Mouse (Mus musculus) MEL (cell line): ENCODE measurements around the gene Nrip3. TPM values are rescaled to one million over a fixed set of nuclear protein-coding genes. Genes with fewer than 3 reads are reported as not detected.

ENCODE experiments used
- DNase-seq: peaks from one replicate; pipeline ENCODE4 v3.0.0; 2011; ENCODE audit warnings: low read depth, low spot score
- H3K27ac ChIP-seq: 2 replicates; pipeline ENCODE4 v1.5.1; 2012; ENCODE audit warnings: low read depth, mild to moderate bottlenecking, control low read depth, low read length, moderate library complexity; ENCODE audit not compliant: control insufficient read depth
- H3K27me3 ChIP-seq, 2 experiments: fragments of 150-350 bp in 1 of 2; sonication (generic) in 1 of 2; 2 replicates each; pipeline ENCODE4 v1.6.1; 2012; ENCODE audit warnings: low read length in 2 of 2, mild to moderate bottlenecking in 2 of 2, improper control_type of control experiment in 1 of 2, moderate library complexity in 1 of 2; ENCODE audit not compliant: insufficient read depth in 2 of 2, control insufficient read depth in 1 of 2
- H3K36me3 ChIP-seq, 2 experiments: 2 replicates each; pipeline ENCODE4 v1.6.1; 2012 to 2014; ENCODE audit warnings: low read length in 2 of 2, improper control_type of control experiment in 1 of 2, inconsistent platforms in 1 of 2, mild to moderate bottlenecking in 1 of 2; ENCODE audit not compliant: insufficient read depth in 2 of 2, control insufficient read depth in 1 of 2
- H3K4me1 ChIP-seq, 2 experiments: fragments of 150-350 bp in 1 of 2; sonication (generic) in 1 of 2; 2 replicates each; pipeline ENCODE4 v1.6.1; 2012; ENCODE audit warnings: low read length in 2 of 2, improper control_type of control experiment in 1 of 2, mild to moderate bottlenecking in 1 of 2; ENCODE audit not compliant: insufficient read depth in 2 of 2, control insufficient read depth in 1 of 2
- H3K4me3 ChIP-seq, 2 experiments: fragments of 150-350 bp in 1 of 2; sonication (generic) in 1 of 2; 2 replicates each; pipeline ENCODE4 v1.5.1; 2012; ENCODE audit warnings: low read depth in 2 of 2, low read length in 2 of 2, mild to moderate bottlenecking in 2 of 2, moderate library complexity in 2 of 2, control low read depth in 1 of 2, improper control_type of control experiment in 1 of 2; ENCODE audit not compliant: control insufficient read depth in 1 of 2, insufficient read depth in 1 of 2
- H3K79me2 ChIP-seq: 2 replicates; pipeline ENCODE4 v1.6.1; 2012; ENCODE audit warnings: mild to moderate bottlenecking, low read length, moderate library complexity; ENCODE audit not compliant: control insufficient read depth, poor library complexity, insufficient read depth
- H3K9ac ChIP-seq: 2 replicates; pipeline ENCODE4 v1.6.1; 2012; ENCODE audit warnings: low read depth, mild to moderate bottlenecking, control low read depth, low read length, moderate library complexity; ENCODE audit not compliant: control insufficient read depth, poor library complexity, severe bottlenecking
- H3K9me3 ChIP-seq: fragments of 150-350 bp; sonication (generic); replicated peaks from 2 replicates; pipeline ENCODE4 v1.6.1; 2012; ENCODE audit warnings: mild to moderate bottlenecking, low read length, improper control_type of control experiment, moderate library complexity; ENCODE audit not compliant: insufficient read depth
- E2F4 ChIP-seq: IDR thresholded peaks from 2 replicates; pipeline ENCODE4 v1.6.1; 2011; ENCODE audit warnings: low read depth, low read length, improper control_type of control experiment, borderline replicate concordance
- ELF1 ChIP-seq: IDR thresholded peaks from 2 replicates; pipeline ENCODE4 v1.6.1; 2014; ENCODE audit warnings: low read depth, mild to moderate bottlenecking, inconsistent platforms, low read length, improper control_type of control experiment, moderate library complexity
- EP300 ChIP-seq, 2 experiments: IDR thresholded peaks; 2 replicates each; pipeline ENCODE4 v1.6.1; 2011; ENCODE audit warnings: improper control_type of control experiment in 2 of 2, low read length in 2 of 2, low read depth in 1 of 2, mild to moderate bottlenecking in 1 of 2
- ETS1 ChIP-seq: IDR thresholded peaks from 2 replicates; pipeline ENCODE4 v1.6.1; 2012; ENCODE audit warnings: low read depth, mild to moderate bottlenecking, inconsistent platforms, low read length, improper control_type of control experiment, moderate library complexity
- GATA1 ChIP-seq: IDR thresholded peaks from 2 replicates; pipeline ENCODE4 v1.6.1; 2011; ENCODE audit warnings: low read depth, low read length, improper control_type of control experiment
- HCFC1 ChIP-seq: IDR thresholded peaks from 2 replicates; pipeline ENCODE4 v1.6.1; 2012; ENCODE audit warnings: low read depth, mild to moderate bottlenecking, inconsistent platforms, low read length, improper control_type of control experiment, moderate library complexity
- JUND ChIP-seq: IDR thresholded peaks from 2 replicates; pipeline ENCODE4 v1.6.1; 2011; ENCODE audit warnings: low read depth, mild to moderate bottlenecking, improper control_type of control experiment, low read length
- MEF2A ChIP-seq: IDR thresholded peaks from 2 replicates; pipeline ENCODE4 v1.6.1; 2014; ENCODE audit warnings: low read depth, mild to moderate bottlenecking, inconsistent platforms, low read length, improper control_type of control experiment; ENCODE audit not compliant: poor library complexity, insufficient replicate concordance, severe bottlenecking; ENCODE audit errors: extremely low read depth
- MXI1 ChIP-seq: IDR thresholded peaks from 2 replicates; pipeline ENCODE4 v1.6.1; 2011; ENCODE audit warnings: mild to moderate bottlenecking, low read depth, low read length, improper control_type of control experiment
- MYC ChIP-seq: IDR thresholded peaks from 2 replicates; pipeline ENCODE4 v1.6.1; 2011; ENCODE audit warnings: low read depth, mild to moderate bottlenecking, low read length, improper control_type of control experiment, moderate library complexity
- NRF1 ChIP-seq: IDR thresholded peaks from 2 replicates; pipeline ENCODE4 v1.6.1; 2014; ENCODE audit warnings: low read depth, mild to moderate bottlenecking, inconsistent platforms, low read length, improper control_type of control experiment, moderate library complexity; ENCODE audit not compliant: poor library complexity, insufficient read depth, severe bottlenecking
- POLR2AphosphoS5 ChIP-seq: IDR thresholded peaks from 2 replicates; pipeline ENCODE4 v1.6.1; 2012; ENCODE audit warnings: low read depth, borderline replicate concordance, mild to moderate bottlenecking, inconsistent platforms, low read length, moderate library complexity, mixed read lengths
- RCOR1 ChIP-seq: IDR thresholded peaks from 2 replicates; pipeline ENCODE4 v1.6.1; 2012; ENCODE audit warnings: low read depth, mild to moderate bottlenecking, inconsistent platforms, low read length, improper control_type of control experiment
- SIN3A ChIP-seq: IDR thresholded peaks from 2 replicates; pipeline ENCODE4 v1.6.1; 2012; ENCODE audit warnings: low read length, improper control_type of control experiment, inconsistent platforms
- TAL1 ChIP-seq: IDR thresholded peaks from 2 replicates; pipeline ENCODE4 v1.6.1; 2012; ENCODE audit warnings: mild to moderate bottlenecking, inconsistent platforms, low read length, moderate library complexity, mixed read lengths
- TCF12 ChIP-seq: IDR thresholded peaks from 2 replicates; pipeline ENCODE4 v1.6.1; 2014; ENCODE audit warnings: low read depth, mild to moderate bottlenecking, inconsistent platforms, low read length, improper control_type of control experiment, moderate library complexity
- UBTF ChIP-seq: IDR thresholded peaks from 2 replicates; pipeline ENCODE4 v1.6.1; 2012; ENCODE audit warnings: low read depth, mild to moderate bottlenecking, inconsistent platforms, low read length, improper control_type of control experiment, moderate library complexity, borderline replicate concordance; ENCODE audit not compliant: insufficient read depth
- USF1 ChIP-seq: IDR thresholded peaks from 2 replicates; pipeline ENCODE4 v1.6.1; 2014; ENCODE audit warnings: low read depth, mild to moderate bottlenecking, inconsistent platforms, low read length, improper control_type of control experiment, moderate library complexity
- ZMIZ1 ChIP-seq: IDR thresholded peaks from 2 replicates; pipeline ENCODE4 v1.6.1; 2012; ENCODE audit warnings: low read depth, mild to moderate bottlenecking, inconsistent platforms, low read length, improper control_type of control experiment, moderate library complexity
- polyA plus RNA-seq, 2 experiments: library from polyadenylated mRNA; stranded (reverse) in 1 of 2; unstranded in 1 of 2; fragments of >175 nt in 1 of 2; fragments of >200 nt in 1 of 2; gene quantifications; 2 replicates each; pipeline versions ENCODE4 v1.2.1 to v1.2.4; 2012; ENCODE audit warnings: low replicate concordance in 2 of 2, low read depth in 1 of 2; ENCODE audit not compliant: insufficient read length in 2 of 2, insufficient read depth in 1 of 2, missing spikeins in 1 of 2
- total RNA-seq: library from RNA; depleted of rRNA; stranded (reverse); fragments of 300-350 nt; gene quantifications from 2 replicates; pipeline ENCODE4 v1.2.3, GENCODE M21; 2012

Gene Nrip3
- total and polyA plus RNA-seq, 3 experiments, result not detected

DNA sequence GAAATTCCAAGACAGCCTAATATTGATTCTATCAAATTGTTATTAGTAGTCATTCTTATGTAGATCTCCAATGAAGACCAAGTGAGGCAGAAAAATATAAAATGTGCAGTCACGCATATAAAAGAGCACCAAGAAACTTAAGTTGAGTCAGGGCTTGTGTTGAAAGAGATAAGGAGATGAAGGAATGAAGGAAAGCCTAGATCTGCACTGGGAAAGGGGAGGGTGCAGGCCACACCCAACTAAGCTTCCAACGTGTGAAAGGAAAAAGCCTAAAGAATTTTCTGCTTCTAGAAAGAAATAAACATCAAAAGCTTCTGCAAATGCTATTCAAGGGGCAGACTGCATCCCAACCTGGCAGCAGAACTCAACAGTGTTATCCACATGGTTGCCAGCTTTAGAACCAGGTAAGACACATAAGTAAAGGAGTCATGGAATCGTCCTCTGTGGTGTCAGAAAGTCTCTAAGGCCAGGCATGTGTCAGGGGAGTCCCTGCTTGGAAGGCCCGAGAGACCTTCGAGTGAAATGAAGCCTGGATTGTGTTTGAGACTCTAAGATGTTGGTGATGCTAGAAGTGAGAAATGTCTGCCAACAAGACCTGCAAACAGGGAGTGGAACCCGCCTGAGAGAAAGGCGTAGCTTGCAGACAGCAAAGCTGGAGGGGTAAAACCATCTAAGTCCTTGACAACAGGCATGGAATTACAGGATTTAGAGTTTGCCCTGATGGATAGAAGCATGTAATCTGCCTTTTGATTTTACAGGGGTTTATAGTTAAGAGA, 14.1 kb downstream of the Nrip3 start:
- TF ChIP-seq MEF2A (no peak), MXI1 (0 out of 2 replicates have a peak, but pooled peaks have one; percentile 15), EP300 (IDR thresholded peaks at IDR 0.05; ENCODE audit: low read depth in 1 of 2, low read length in 2 of 2) (peak; percentile 64 to 74), E2F4 (no peak), GATA1 (peak; percentile 74), MYC (no peak), TAL1 (peak; percentile 8; the same call in 1 of the 2 replicates), RCOR1 (peak; percentile 35; the same call in 1 of the 2 replicates), TCF12 (peak; percentile 40; the same call in 1 of the 2 replicates), ETS1 (0 out of 2 replicates have a peak, but pooled peaks have one; percentile 9)
- Histone ChIP-seq H3K9ac (peak overlapping the region; percentile 43), H3K27ac (peak overlapping the region; percentile 94), H3K79me2 (no peaks in the 10 kb centered on the region), H3K9me3 (no peaks in the 10 kb centered on the region), H3K36me3 (peaks cover 0 to 45% of the 10 kb centered on the region in 2 experiments; a peak in 2 of 4 replicates), H3K4me3 (no peak overlapping the region), H3K27me3 (no peaks in the 10 kb centered on the region), H3K4me1 (peaks cover 9 to 33% of the 10 kb centered on the region in 2 experiments)
- DNase-seq, result peak; percentile 59

DNA sequence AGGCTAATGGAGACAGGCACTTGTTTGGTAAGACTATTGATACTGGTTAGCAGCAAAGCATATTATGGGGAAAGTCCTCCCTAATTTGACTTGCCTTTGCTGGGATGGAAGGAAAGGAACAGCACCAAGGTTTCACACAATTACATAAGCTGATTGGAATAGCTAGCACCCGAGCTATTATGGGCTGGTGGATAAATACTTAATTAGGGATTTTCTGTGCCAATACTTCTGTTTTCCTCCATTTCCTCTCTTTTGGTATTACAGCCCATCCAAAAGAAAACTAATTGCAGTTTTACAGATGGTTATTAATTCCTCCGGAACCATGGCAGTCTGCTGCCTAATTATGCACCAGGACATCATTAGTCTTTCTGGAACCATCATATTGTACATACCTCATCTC, 17.8 kb downstream of the Nrip3 start:
- peaks cover 6 to 22% of the 10 kb centered on the region in 2 experiments for H3K4me1 ChIP-seq

DNA sequence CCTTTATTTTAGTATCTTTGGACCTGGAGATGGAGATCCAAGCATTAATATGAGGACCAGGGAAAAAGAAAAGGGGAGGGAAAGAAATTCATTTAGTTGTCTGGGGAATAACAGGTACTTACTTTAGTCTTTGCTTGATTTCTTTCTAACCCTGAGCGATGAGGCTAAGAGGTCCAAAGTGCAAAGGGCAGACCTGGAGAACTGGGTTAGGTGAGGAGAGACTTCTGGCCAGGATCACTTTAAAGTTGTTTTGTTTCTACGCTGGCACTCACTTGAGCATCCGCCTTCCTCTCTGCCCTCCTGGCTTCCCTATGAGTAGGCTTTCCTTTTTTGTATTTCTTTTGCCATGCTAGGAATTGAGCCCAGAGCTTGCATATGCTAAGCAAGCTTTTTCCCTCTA, 25.5 kb downstream of the Nrip3 start:
- no peak overlapping the region for H3K4me3 ChIP-seq
- TF ChIP-seq ZMIZ1, result no peak
- no peak for TF ChIP-seq TAL1
- TF ChIP-seq JUND, result no peak
- no peak for TF ChIP-seq POLR2AphosphoS5
- no peak for TF ChIP-seq SIN3A
- no peak for TF ChIP-seq HCFC1
- TF ChIP-seq ELF1, result no peak
- TF ChIP-seq MYC, result no peak
- TF ChIP-seq UBTF, result no peak
- no peak for TF ChIP-seq NRF1
- no peak for TF ChIP-seq E2F4
- no peak for TF ChIP-seq USF1
- TF ChIP-seq, all 39 proteins: peak for 0
- H3K4me1 ChIP-seq, result peaks cover 6 to 8% of the 10 kb centered on the region in 2 experiments; a peak in 3 of 4 replicates
- no peak overlapping the region for H3K27ac ChIP-seq
- no peak for DNase-seq
- H3K27me3 ChIP-seq, result no peaks in the 10 kb centered on the region
- H3K9ac ChIP-seq, result no peak overlapping the region
- peaks cover 11% of the 10 kb centered on the region for H3K79me2 ChIP-seq
- H3K9me3 ChIP-seq, result no peaks in the 10 kb centered on the region
- H3K36me3 ChIP-seq, result peaks cover 0 to 12% of the 10 kb centered on the region in 2 experiments; a peak in 2 of 4 replicates

More for the DNA sequence above, 17.8 kb downstream of the Nrip3 start:
- Histone ChIP-seq H3K27ac (no peak overlapping the region), H3K79me2 (no peaks in the 10 kb centered on the region)
- no peak for TF ChIP-seq NRF1
- TF ChIP-seq, all 39 proteins: peak for 0
- Histone ChIP-seq H3K9ac (no peak overlapping the region), H3K9me3 (no peaks in the 10 kb centered on the region), H3K27me3 (no peaks in the 10 kb centered on the region), H3K4me3 (no peak overlapping the region), H3K36me3 (peaks cover 0 to 33% of the 10 kb centered on the region in 2 experiments; a peak in 2 of 4 replicates)
- no peak for DNase-seq
